In the genomic region with DNA sequence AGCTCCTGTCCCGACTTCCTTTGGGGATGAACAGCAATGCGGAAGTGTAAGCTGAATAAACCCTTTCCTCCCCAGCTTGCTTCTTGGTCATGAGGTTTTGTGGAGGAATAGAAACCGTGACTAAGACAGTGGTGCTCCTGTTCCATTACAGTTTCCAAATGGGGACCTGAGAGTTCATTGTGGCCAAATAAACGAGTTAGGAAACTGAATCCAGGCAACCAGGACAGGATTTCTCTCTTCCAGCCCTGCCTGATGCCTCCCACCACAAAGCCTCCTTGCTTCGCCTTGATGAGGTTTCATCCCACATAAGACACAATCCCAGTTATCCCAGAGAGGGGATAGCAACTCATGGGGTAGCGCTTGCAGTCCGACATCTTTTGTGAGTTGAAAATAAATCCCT, we compare ENCODE assay signal across 14 mouse cellular contexts.
DNase-seq lines count a peak whose midpoint lies in the region; ATAC-seq and TF ChIP-seq lines count a peak whose summit lies in the region.
"Had no signal": no experiment of that assay in that cellular context is flagged by ENCODE, and none has a peak within 500 bp of the region (broad histone marks: within the 10 kb centered on the region; RNA-seq: fewer than 3 reads in every experiment).

No protein-coding gene starts in this region.

- 72% methylated on average over 7 of the region's 7 CpGs for WGBS in heart, embryonic 12.5 days
- 73% methylated on average over 7 of the region's 7 CpGs for WGBS in lung, embryonic 15.5 days
- WGBS in stomach, postnatal 0 days: 77% methylated on average over 7 of the region's 7 CpGs

- H3K9me3 ChIP-seq in heart, embryonic 12.5 days (replicated peaks): no peaks in the 10 kb centered on the region
- no peaks in the 10 kb centered on the region for H3K9me3 ChIP-seq in lung, embryonic 15.5 days
- no peaks in the 10 kb centered on the region for H3K9me3 ChIP-seq in stomach, postnatal 0 days (ENCODE audit: control insufficient read depth, low read length)
- H3K9me3 ChIP-seq: hindbrain, embryonic 15.5 days had no signal

- intact Hi-C loops in heart, postnatal 36 days (cut with DNase I): loop anchor here (5.0 to 10.0 kb wide), 3 partner anchors 215 to 1507 kb away; no protein-coding TSS in a partner anchor

- H3K27ac ChIP-seq in heart, embryonic 12.5 days (ENCODE audit: poor library complexity, severe bottlenecking): peak overlapping the region; percentile 36; the same call in 1 of the 2 replicates
- peak overlapping the region; percentile 80 for H3K27ac ChIP-seq in lung, embryonic 15.5 days
- peak overlapping the region; percentile 61; the same call in 1 of the 2 replicates for H3K27ac ChIP-seq in stomach, postnatal 0 days (replicated peaks)
- H3K27ac ChIP-seq: hindbrain, embryonic 15.5 days had no signal

- DNase-seq in heart, postnatal 36 days: no peak
- no peak for DNase-seq in lung, postnatal 10 days
- DNase-seq in fibroblast of lung, adult 2 months (ENCODE audit: low read depth): peak; percentile 23
- no peak for DNase-seq in stomach, postnatal 0 days (ENCODE audit: low spot score)
- DNase-seq in cerebellum, postnatal 4 days (ENCODE audit: low spot score in 2 of 2): no peak
- DNase-seq: cerebellum, adult 18-20 months; kidney, adult 18-20 months; lung, postnatal 14 days; thymus, adult 18-20 months had no signal

- peaks cover 6% of the 10 kb centered on the region; the same call in 1 of the 2 replicates for H3K27me3 ChIP-seq in heart, embryonic 12.5 days (replicated peaks)
- H3K27me3 ChIP-seq in lung, embryonic 15.5 days: no peaks in the 10 kb centered on the region
- H3K27me3 ChIP-seq in stomach, postnatal 0 days (ENCODE audit: control insufficient read depth, insufficient read depth, low read length): no peaks in the 10 kb centered on the region

- H3K9ac ChIP-seq in heart, embryonic 12.5 days: no peak overlapping the region
- H3K9ac ChIP-seq in lung, embryonic 15.5 days: no peak overlapping the region
- no peak overlapping the region for H3K9ac ChIP-seq in stomach, postnatal 0 days (ENCODE audit: low read length)
- H3K9ac ChIP-seq: hindbrain, embryonic 15.5 days had no signal

- H3K4me1 ChIP-seq in heart, embryonic 12.5 days (replicated peaks): peaks cover 20% of the 10 kb centered on the region
- 0 out of 2 replicates have a peak, but pooled peaks cover 3% of the 10 kb centered on the region for H3K4me1 ChIP-seq in lung, embryonic 15.5 days
- H3K4me1 ChIP-seq in stomach, postnatal 0 days (replicated peaks; ENCODE audit: control insufficient read depth, insufficient read depth): no peaks in the 10 kb centered on the region
- H3K4me1 ChIP-seq: hindbrain, embryonic 15.5 days had no signal

- ATAC-seq in heart, embryonic 12.5 days (ENCODE audit: insufficient number of reproducible peaks, low FRiP score): no peak
- no peak for ATAC-seq in lung, embryonic 15.5 days (ENCODE audit: borderline replicate concordance, extremely low read depth, low FRiP score, low TSS enrichment)
- ATAC-seq in stomach, postnatal 0 days (ENCODE audit: low FRiP score, low TSS enrichment): no peak
- no peak for ATAC-seq in erythroblast, adult 5-6 weeks (replicated peaks; ENCODE audit: low FRiP score, poor library complexity, severe bottlenecking)

- no peaks in the 10 kb centered on the region for H3K36me3 ChIP-seq in heart, embryonic 12.5 days
- H3K36me3 ChIP-seq in lung, embryonic 15.5 days: no peaks in the 10 kb centered on the region
- no peaks in the 10 kb centered on the region for H3K36me3 ChIP-seq in stomach, postnatal 0 days (ENCODE audit: control insufficient read depth, insufficient read depth, low read length)
- H3K36me3 ChIP-seq: hindbrain, embryonic 15.5 days had no signal

- H3K4me3 ChIP-seq in heart, embryonic 12.5 days: no peak overlapping the region
- H3K4me3 ChIP-seq in lung, embryonic 15.5 days: no peak overlapping the region
- no peak overlapping the region for H3K4me3 ChIP-seq in stomach, postnatal 0 days (ENCODE audit: low read depth, low read length)
- H3K4me3 ChIP-seq: hindbrain, embryonic 15.5 days had no signal

- TF ChIP-seq EP300 in stomach, postnatal 0 days (optimal IDR thresholded peaks at IDR 0.05): no peak

- H3K4me2 ChIP-seq in heart, embryonic 12.5 days: no peak overlapping the region
- no peak overlapping the region for H3K4me2 ChIP-seq in lung, embryonic 15.5 days
- no peak overlapping the region for H3K4me2 ChIP-seq in stomach, postnatal 0 days (replicated peaks; ENCODE audit: low read depth)
- H3K4me2 ChIP-seq: hindbrain, embryonic 15.5 days; midbrain, embryonic 11.5 days had no signal

- no peak for TF ChIP-seq CTCF in stomach, postnatal 0 days (IDR thresholded peaks at IDR 0.05; ENCODE audit: low read depth)
